Mouse (Mus musculus): ENCODE measurements around the gene Ascc2. TPM values are rescaled to one million over a fixed set of nuclear protein-coding genes. Genes with fewer than 3 reads are reported as not detected.
A peak's percentile ranks its signal among the peaks of the same experiment; 100 is the strongest.

The Ascc2 gene
- 20.0 and 22.9 TPM in 2 replicates for polyA plus RNA-seq (2012; rRNA removed)

DNA sequence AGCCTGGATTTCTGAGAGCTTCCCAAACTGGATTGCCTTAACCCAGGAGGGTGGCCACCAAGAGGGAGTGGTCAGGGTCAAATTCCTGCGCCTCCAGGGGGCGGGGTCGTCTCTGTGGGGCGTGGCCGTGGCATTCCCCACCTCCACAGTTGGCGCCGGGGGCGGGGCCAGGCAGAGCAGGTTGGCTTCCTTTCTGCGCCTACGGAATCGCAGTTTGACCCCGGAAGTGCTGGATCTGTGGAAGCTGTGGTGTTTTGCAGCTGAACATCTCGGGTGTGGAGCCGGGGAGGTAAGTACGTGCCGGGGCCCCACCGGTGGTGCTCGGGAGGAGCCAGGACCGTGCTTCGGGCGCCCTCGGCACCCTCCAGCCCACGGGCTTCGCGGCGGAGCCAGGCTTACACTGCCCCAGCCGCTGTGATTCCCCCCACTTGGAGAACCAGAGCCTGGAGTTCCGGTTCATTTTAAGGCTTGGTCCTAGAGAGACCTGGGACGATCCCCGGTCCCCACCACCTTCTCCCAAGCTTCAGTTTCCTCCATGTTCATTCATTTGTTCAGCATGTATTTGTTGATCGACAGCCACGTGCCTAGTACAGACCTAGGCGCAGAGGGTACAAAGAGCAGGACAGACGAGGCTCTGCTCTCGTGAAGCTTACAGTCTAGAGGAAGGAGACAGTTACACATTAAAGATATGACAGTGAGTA is at the start of gene Ascc2:
Gene Ascc2 (plus strand): TSS at position 214 of the 701 bp plus-strand sequence.
- H3K27ac ChIP-seq (ENCODE audit: insufficient read depth, low read length): 0 out of 2 replicates have a peak within 1 kb of the TSS, but pooled peaks have one; percentile 20
- peaks cover 3% of the 10 kb centered on the region for H3K4me1 ChIP-seq (ENCODE audit: control insufficient read depth, insufficient read depth, low read length)
- TF ChIP-seq CTCF (IDR thresholded peaks at IDR 0.05; ENCODE audit: extremely low read depth, insufficient read depth, low read length): no peak
- peak; percentile 65 for TF ChIP-seq POLR2A (IDR thresholded peaks at IDR 0.05; ENCODE audit: extremely low read depth, insufficient read depth, low read length)
- peak within 1 kb of the TSS; percentile 76 for H3K4me3 ChIP-seq (ENCODE audit: insufficient read depth, low read length)

DNA sequence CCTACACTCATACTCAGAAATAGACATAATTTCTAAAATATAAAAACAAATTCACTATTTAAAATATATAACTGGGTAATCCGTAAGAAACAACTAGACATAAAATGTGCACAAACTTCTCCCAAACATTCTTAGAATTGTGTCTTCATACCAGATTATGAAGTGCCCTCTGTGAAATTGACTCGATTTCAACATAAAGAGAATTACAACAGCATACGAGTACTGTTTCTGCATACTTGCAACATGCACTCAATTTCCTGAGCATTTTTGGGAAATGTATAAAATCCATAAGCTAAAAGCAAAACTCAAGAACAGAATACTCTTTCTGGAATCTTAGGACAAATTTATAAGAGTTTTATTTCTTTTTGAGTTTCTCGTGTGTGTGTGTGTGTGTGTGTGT is 45.7 kb upstream of the Ascc2 start:
- H3K27ac ChIP-seq (ENCODE audit: insufficient read depth, low read length): no peak overlapping the region
- TF ChIP-seq POLR2A (IDR thresholded peaks at IDR 0.05; ENCODE audit: extremely low read depth, insufficient read depth, low read length) (no peak), CTCF (IDR thresholded peaks at IDR 0.05; ENCODE audit: extremely low read depth, insufficient read depth, low read length) (no peak)
- no peak overlapping the region for H3K4me3 ChIP-seq (ENCODE audit: insufficient read depth, low read length)
- H3K4me1 ChIP-seq (ENCODE audit: control insufficient read depth, insufficient read depth, low read length): peaks cover 5% of the 10 kb centered on the region; the same call in 1 of the 2 replicates

DNA sequence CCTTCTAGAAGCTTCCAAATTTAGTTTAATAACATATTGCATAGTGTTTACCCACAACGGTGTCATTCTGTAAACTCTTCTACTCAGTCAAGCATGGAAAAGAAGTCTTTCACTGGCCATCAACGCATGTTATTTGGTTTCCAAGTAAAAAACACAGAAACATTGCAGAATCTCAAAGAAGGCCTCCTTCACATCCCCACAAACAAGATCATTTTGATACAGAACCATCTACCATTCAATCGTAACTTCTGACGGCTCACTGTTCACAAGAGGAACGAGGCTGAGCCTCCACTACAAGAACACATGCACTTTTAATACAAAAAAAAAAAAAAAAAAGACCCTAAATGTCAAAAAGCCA is 44.1 kb upstream of the Ascc2 start:
- TF ChIP-seq POLR2A (IDR thresholded peaks at IDR 0.05; ENCODE audit: extremely low read depth, insufficient read depth, low read length) (no peak), CTCF (IDR thresholded peaks at IDR 0.05; ENCODE audit: extremely low read depth, insufficient read depth, low read length) (no peak)
- peaks cover 5% of the 10 kb centered on the region; the same call in 1 of the 2 replicates for H3K4me1 ChIP-seq (ENCODE audit: control insufficient read depth, insufficient read depth, low read length)
- H3K4me3 ChIP-seq (ENCODE audit: insufficient read depth, low read length): peak overlapping the region; percentile 47; the same call in 1 of the 2 replicates
- no peak overlapping the region for H3K27ac ChIP-seq (ENCODE audit: insufficient read depth, low read length)

DNA sequence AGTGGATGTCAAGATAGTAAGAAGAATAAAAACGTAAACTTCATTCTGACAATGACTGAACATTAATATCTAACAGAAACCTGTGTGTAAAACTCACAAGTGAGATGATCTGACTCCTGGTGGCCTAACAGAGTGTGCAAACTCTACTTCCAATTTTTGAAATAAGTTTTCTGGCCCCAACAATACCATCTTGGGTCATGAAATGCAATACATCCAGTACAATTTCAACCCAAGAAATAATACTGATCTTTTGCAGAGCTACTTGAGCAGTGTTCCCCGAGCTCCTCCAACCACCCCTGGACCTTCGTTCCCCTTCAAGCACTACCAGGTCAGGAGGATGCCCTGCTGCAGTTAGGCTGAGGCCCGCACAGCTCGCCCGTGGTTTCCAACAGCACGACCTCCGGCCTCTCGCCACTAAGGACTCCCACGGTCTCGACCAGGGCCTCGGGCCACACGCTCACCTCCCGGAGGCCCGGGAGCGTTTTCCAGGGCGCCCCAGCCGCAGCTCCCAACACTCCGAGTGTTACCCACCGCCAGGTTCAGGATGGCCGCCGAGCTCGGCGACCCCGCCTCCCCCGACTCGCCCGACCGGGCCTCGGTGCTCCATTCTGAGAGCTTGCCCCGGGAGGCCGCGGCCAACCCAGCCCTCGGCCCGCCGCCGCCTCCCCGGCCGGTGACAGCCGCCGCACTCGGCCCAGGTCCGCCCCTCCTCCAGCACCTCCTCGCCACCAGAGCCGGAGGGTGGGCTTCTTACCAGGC is 43.5 kb upstream of the Ascc2 start:
- peaks cover 5% of the 10 kb centered on the region; the same call in 1 of the 2 replicates for H3K4me1 ChIP-seq (ENCODE audit: control insufficient read depth, insufficient read depth, low read length)
- no peak for TF ChIP-seq CTCF (IDR thresholded peaks at IDR 0.05; ENCODE audit: extremely low read depth, insufficient read depth, low read length)
- no peak for TF ChIP-seq POLR2A (IDR thresholded peaks at IDR 0.05; ENCODE audit: extremely low read depth, insufficient read depth, low read length)
- peak overlapping the region; percentile 92 for H3K27ac ChIP-seq (ENCODE audit: insufficient read depth, low read length)
- H3K4me3 ChIP-seq (ENCODE audit: insufficient read depth, low read length): peak overlapping the region; percentile 47

DNA sequence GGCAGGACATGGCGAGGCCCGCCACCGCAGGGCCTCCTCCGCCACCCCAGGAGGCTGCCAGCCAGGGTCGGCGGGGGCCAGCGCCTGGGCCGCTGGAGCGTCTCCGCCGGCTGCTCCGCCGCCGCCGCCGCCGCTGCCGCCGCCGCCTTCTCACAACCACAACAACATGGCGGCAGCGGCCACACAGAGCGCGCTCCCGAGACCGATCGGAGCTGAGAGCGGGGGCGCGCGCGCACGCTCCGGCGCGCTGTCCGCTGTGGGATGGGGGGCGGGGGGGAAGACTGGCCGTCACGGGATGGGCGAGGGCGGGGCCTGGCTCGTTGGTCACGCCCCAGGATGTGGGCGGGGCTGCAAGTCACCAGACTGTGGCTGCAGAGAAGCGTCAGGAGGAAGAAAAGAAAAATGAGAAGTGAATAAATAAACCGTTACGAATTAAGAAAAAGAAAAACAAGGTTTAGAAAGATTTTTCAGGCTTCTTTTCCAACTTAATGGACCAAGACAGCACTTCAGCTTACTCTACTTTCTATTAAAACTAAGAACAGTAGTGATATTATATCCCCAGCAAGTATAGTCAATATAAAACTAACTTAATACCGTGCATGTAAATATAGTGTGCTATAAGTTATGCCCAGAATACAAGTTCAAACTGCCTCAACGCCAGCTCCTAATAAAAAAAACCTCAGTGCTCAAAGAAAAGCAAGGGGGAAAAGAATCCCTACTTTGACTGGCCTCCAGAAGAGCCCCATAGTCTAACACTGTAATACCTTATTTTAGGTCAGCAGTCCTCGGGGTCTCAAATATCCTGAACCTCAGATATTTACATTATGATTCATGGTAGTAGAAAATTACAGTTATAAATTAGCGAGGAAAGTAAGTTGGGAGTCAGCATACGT is 42.7 kb upstream of the Ascc2 start, which contains the start of gene Mtmr3:
Gene Mtmr3 (minus strand): TSS at position 256 of the 893 bp plus-strand sequence.
- H3K27ac ChIP-seq (ENCODE audit: insufficient read depth, low read length): peak within 1 kb of the TSS; percentile 92
- no peak for TF ChIP-seq POLR2A (IDR thresholded peaks at IDR 0.05; ENCODE audit: extremely low read depth, insufficient read depth, low read length)
- no peak for TF ChIP-seq CTCF (IDR thresholded peaks at IDR 0.05; ENCODE audit: extremely low read depth, insufficient read depth, low read length)

DNA sequence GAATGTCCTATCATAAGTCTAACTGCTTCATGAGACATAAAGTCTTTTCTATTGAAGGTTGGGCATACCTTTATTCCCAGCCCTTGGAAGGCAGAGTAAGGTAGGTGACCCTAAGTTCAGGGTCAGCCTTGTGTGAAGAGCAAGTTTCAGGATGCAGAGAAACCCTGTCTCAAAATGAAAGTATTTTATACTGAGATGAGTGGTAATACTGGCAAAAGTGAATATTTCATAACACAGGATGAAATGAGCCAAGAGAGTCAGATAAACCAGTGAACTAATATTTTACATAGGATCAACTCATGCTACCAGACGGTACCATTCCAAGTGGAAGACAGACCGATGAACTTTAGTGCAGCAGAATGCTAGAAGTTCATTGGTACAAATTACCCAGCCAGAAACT is 39.1 kb upstream of the Ascc2 start:
- no peak overlapping the region for H3K4me3 ChIP-seq (ENCODE audit: insufficient read depth, low read length)
- H3K4me1 ChIP-seq (ENCODE audit: control insufficient read depth, insufficient read depth, low read length): no peaks in the 10 kb centered on the region; the same call in 1 of the 2 replicates
- H3K27ac ChIP-seq (ENCODE audit: insufficient read depth, low read length): no peak overlapping the region
- TF ChIP-seq POLR2A (IDR thresholded peaks at IDR 0.05; ENCODE audit: extremely low read depth, insufficient read depth, low read length) (no peak), CTCF (IDR thresholded peaks at IDR 0.05; ENCODE audit: extremely low read depth, insufficient read depth, low read length) (no peak)

More for the DNA sequence above, 42.7 kb upstream of the Ascc2 start, which contains the start of gene Mtmr3:
- H3K4me1 ChIP-seq (ENCODE audit: control insufficient read depth, insufficient read depth, low read length): peaks cover 5% of the 10 kb centered on the region; the same call in 1 of the 2 replicates
- H3K4me3 ChIP-seq (ENCODE audit: insufficient read depth, low read length): peak within 1 kb of the TSS; percentile 47

DNA sequence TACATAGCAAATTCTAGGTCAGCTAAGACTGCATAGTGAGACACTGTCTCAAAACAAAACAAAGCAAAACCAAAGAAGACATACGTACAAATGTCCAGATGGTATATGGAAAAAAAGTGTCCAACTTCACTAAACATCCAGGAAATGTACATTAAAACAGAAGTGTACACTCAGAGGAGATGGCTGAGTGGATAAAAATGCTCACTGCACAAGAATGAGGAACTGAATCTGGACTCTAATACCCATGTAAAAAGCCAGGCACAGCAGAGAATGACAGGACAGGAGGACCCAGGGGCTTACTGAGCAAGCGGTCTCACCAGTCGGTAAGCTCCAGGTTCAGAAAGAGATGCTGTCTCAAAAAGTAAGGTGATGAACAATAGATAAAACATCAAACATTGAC is 37.6 kb upstream of the Ascc2 start:
- Histone ChIP-seq H3K27ac (ENCODE audit: insufficient read depth, low read length) (no peak overlapping the region), H3K4me1 (ENCODE audit: control insufficient read depth, insufficient read depth, low read length) (no peaks in the 10 kb centered on the region; the same call in 1 of the 2 replicates)

DNA sequence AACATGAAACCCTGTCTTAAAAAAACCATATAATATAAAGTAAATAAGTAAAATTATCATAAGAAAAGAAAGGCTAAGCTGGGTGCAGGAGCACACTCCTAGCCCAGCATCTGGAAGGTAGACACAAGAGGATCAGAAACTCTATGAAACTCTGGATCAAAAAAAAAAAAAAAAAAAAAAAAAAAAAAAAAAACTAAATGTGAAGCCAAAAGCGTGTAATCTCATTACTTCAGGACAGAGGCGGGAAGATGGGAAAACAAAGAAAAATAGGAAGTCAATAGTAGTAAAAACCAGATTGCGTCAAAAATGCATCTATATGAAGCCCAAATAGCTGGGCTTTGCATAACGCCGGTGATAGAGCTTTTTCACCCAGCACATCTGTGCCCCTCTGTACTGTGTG is 35.7 kb upstream of the Ascc2 start:
- H3K4me3 ChIP-seq (ENCODE audit: insufficient read depth, low read length): no peak overlapping the region
- H3K4me1 ChIP-seq (ENCODE audit: control insufficient read depth, insufficient read depth, low read length): no peaks in the 10 kb centered on the region
- H3K27ac ChIP-seq (ENCODE audit: insufficient read depth, low read length): no peak overlapping the region
- TF ChIP-seq CTCF (IDR thresholded peaks at IDR 0.05; ENCODE audit: extremely low read depth, insufficient read depth, low read length) (no peak), POLR2A (IDR thresholded peaks at IDR 0.05; ENCODE audit: extremely low read depth, insufficient read depth, low read length) (no peak)

More for the DNA sequence above, 37.6 kb upstream of the Ascc2 start:
- no peak for TF ChIP-seq POLR2A (IDR thresholded peaks at IDR 0.05; ENCODE audit: extremely low read depth, insufficient read depth, low read length)
- TF ChIP-seq CTCF (IDR thresholded peaks at IDR 0.05; ENCODE audit: extremely low read depth, insufficient read depth, low read length): no peak
- H3K4me3 ChIP-seq (ENCODE audit: insufficient read depth, low read length): no peak overlapping the region
